Mouse (Mus musculus): Measurements from ENCODE around the gene Naxe. TPM values are rescaled to one million over a fixed set of nuclear protein-coding genes. Genes with fewer than 3 reads are reported as not detected.

Gene Naxe
- polyA plus RNA-seq, 1 experiment from 2014 or later: 199 TPM

- peaks cover 25% of the 10 kb centered on the region for H3K36me3 ChIP-seq
- no peak for ATAC-seq (ENCODE audit: borderline replicate concordance, extremely low read depth, low FRiP score, low TSS enrichment)
- H3K4me2 ChIP-seq: no peak overlapping the region
- H3K9ac ChIP-seq: no peak overlapping the region
- H3K27ac ChIP-seq: peak overlapping the region; percentile 25
- H3K4me1 ChIP-seq: peaks cover 11% of the 10 kb centered on the region; the same call in 1 of the 2 replicates
- H3K9me3 ChIP-seq: no peaks in the 10 kb centered on the region
- no peak overlapping the region for H3K4me3 ChIP-seq
- no peaks in the 10 kb centered on the region for H3K27me3 ChIP-seq
- WGBS: 28% methylated on average over 3 of the region's 3 CpGs
These were observed 8.8 kb downstream of the Naxe start for GRCm38 (mm10) chr3:88049532-88049931.

- WGBS: 9% methylated on average over 36 of the region's 36 CpGs
These were observed 15.5 kb downstream of the Naxe start, which contains the start of gene Gpatch4 for GRCm38 (mm10) chr3:88042661-88043421. Gene Gpatch4, plus strand, starts transcription at chr3:88043108.

GRCm38 (mm10) chr3:88035561-88036293, 22.6 kb downstream of the Naxe start:
- H3K4me1 ChIP-seq: 0 out of 2 replicates have a peak, but pooled peaks cover 5% of the 10 kb centered on the region
- 52% methylated on average over 1 of the region's 1 CpGs for WGBS
- H3K9ac ChIP-seq: no peak overlapping the region
- no peak overlapping the region for H3K27ac ChIP-seq
- H3K4me3 ChIP-seq: no peak overlapping the region
- H3K36me3 ChIP-seq: no peaks in the 10 kb centered on the region
- peaks cover 38% of the 10 kb centered on the region for H3K27me3 ChIP-seq
- no peak for ATAC-seq (ENCODE audit: borderline replicate concordance, extremely low read depth, low FRiP score, low TSS enrichment)
- H3K4me2 ChIP-seq: no peak overlapping the region
- H3K9me3 ChIP-seq: no peaks in the 10 kb centered on the region

More at GRCm38 (mm10) chr3:88042661-88043421, 15.5 kb downstream of the Naxe start, which contains the start of gene Gpatch4:
- Histone ChIP-seq H3K9me3 (no peaks in the 10 kb centered on the region), H3K9ac (peak within 1 kb of the TSS; percentile 41), H3K4me3 (peak within 1 kb of the TSS; percentile 62), H3K27me3 (0 out of 2 replicates have a peak, but pooled peaks cover 10% of the 10 kb centered on the region), H3K4me2 (peak within 1 kb of the TSS; percentile 67), H3K4me1 (peaks cover 15% of the 10 kb centered on the region; the same call in 1 of the 2 replicates), H3K36me3 (no peaks in the 10 kb centered on the region), H3K27ac (peak within 1 kb of the TSS; percentile 26)
- peak; percentile 85 for ATAC-seq (ENCODE audit: borderline replicate concordance, extremely low read depth, low FRiP score, low TSS enrichment)

GRCm38 (mm10) chr3:88033506-88033905, 24.8 kb downstream of the Naxe start:
- 29% methylated on average over 5 of the region's 5 CpGs for WGBS
- no peak for ATAC-seq (ENCODE audit: borderline replicate concordance, extremely low read depth, low FRiP score, low TSS enrichment)

GRCm38 (mm10) chr3:88030608-88031395, 27.5 kb downstream of the Naxe start:
- H3K4me1 ChIP-seq: 0 out of 2 replicates have a peak, but pooled peaks cover 9% of the 10 kb centered on the region
- H3K36me3 ChIP-seq: no peaks in the 10 kb centered on the region
- no peaks in the 10 kb centered on the region for H3K9me3 ChIP-seq
- no peak overlapping the region for H3K9ac ChIP-seq
- no peak overlapping the region for H3K4me3 ChIP-seq
- no peak overlapping the region for H3K4me2 ChIP-seq
- 11% methylated on average over 19 of the region's 19 CpGs for WGBS
- H3K27ac ChIP-seq: no peak overlapping the region
- 0 out of 2 replicates have a peak, but pooled peaks have one; percentile 35 for ATAC-seq (ENCODE audit: borderline replicate concordance, extremely low read depth, low FRiP score, low TSS enrichment)
- peaks cover 37% of the 10 kb centered on the region for H3K27me3 ChIP-seq

More at GRCm38 (mm10) chr3:88033506-88033905, 24.8 kb downstream of the Naxe start:
- H3K9me3 ChIP-seq: no peaks in the 10 kb centered on the region
- H3K4me3 ChIP-seq: no peak overlapping the region
- H3K27me3 ChIP-seq: peaks cover 36% of the 10 kb centered on the region
- no peak overlapping the region for H3K27ac ChIP-seq
- no peaks in the 10 kb centered on the region for H3K36me3 ChIP-seq
- no peak overlapping the region for H3K9ac ChIP-seq
- 0 out of 2 replicates have a peak, but pooled peaks cover 9% of the 10 kb centered on the region for H3K4me1 ChIP-seq
- H3K4me2 ChIP-seq: no peak overlapping the region

GRCm38 (mm10) chr3:88027434-88028186, 30.7 kb downstream of the Naxe start, which contains the start of gene Hapln2:
Gene Hapln2, minus strand, starts transcription at chr3:88027583.
- H3K4me3 ChIP-seq: no peak within 1 kb of the TSS
- H3K4me2 ChIP-seq: no peak within 1 kb of the TSS
- ATAC-seq (ENCODE audit: borderline replicate concordance, extremely low read depth, low FRiP score, low TSS enrichment): no peak
- 47% methylated on average over 5 of the region's 5 CpGs for WGBS
- no peaks in the 10 kb centered on the region for H3K36me3 ChIP-seq
- H3K9me3 ChIP-seq: no peaks in the 10 kb centered on the region
- H3K27me3 ChIP-seq: peaks cover 66% of the 10 kb centered on the region
- H3K27ac ChIP-seq: no peak within 1 kb of the TSS
- H3K4me1 ChIP-seq: peaks cover 20% of the 10 kb centered on the region
- no peak within 1 kb of the TSS for H3K9ac ChIP-seq

- no peak for ATAC-seq (ENCODE audit: borderline replicate concordance, extremely low read depth, low FRiP score, low TSS enrichment)
- Histone ChIP-seq H3K27ac (no peak overlapping the region), H3K36me3 (no peaks in the 10 kb centered on the region), H3K27me3 (peaks cover 66% of the 10 kb centered on the region), H3K4me1 (peaks cover 25% of the 10 kb centered on the region), H3K4me3 (no peak overlapping the region), H3K9me3 (no peaks in the 10 kb centered on the region), H3K9ac (no peak overlapping the region), H3K4me2 (no peak overlapping the region)
- WGBS: 53% methylated on average over 7 of the region's 7 CpGs
These were observed 31.5 kb downstream of the Naxe start for GRCm38 (mm10) chr3:88026823-88027222.

- WGBS: 1% methylated on average over 81 of the region's 81 CpGs
- Histone ChIP-seq H3K36me3 (no peaks in the 10 kb centered on the region), H3K4me2 (peak overlapping the region; percentile 98), H3K9ac (peak overlapping the region; percentile 23; the same call in 1 of the 2 replicates), H3K4me1 (peaks cover 16% of the 10 kb centered on the region), H3K4me3 (peak overlapping the region; percentile 51), H3K27me3 (peaks cover 76% of the 10 kb centered on the region), H3K9me3 (no peaks in the 10 kb centered on the region), H3K27ac (no peak overlapping the region)
- ATAC-seq (ENCODE audit: borderline replicate concordance, extremely low read depth, low FRiP score, low TSS enrichment): peak; percentile 58; the same call in 1 of the 2 replicates
These were observed 34.9 kb downstream of the Naxe start for GRCm38 (mm10) chr3:88023192-88024074.

GRCm38 (mm10) chr3:88022322-88023191, 35.7 kb downstream of the Naxe start:
- Histone ChIP-seq H3K36me3 (no peaks in the 10 kb centered on the region), H3K4me1 (peaks cover 16% of the 10 kb centered on the region), H3K4me3 (peak overlapping the region; percentile 51), H3K27ac (no peak overlapping the region), H3K27me3 (peaks cover 78% of the 10 kb centered on the region), H3K4me2 (peak overlapping the region; percentile 98), H3K9me3 (no peaks in the 10 kb centered on the region), H3K9ac (peak overlapping the region; percentile 23; the same call in 1 of the 2 replicates)
- 1% methylated on average over 64 of the region's 66 CpGs for WGBS
- ATAC-seq (ENCODE audit: borderline replicate concordance, extremely low read depth, low FRiP score, low TSS enrichment): peak; percentile 91

Data from lung, embryonic 15.5 days (tissue).